Mouse (Mus musculus): ENCODE results near the gene Fbxw10. TPM values are rescaled to one million over a fixed set of nuclear protein-coding genes. Genes with fewer than 3 reads are reported as not detected.

Fbxw10 gene
- total and polyA plus RNA-seq, 3 experiments, result not detected

DNA sequence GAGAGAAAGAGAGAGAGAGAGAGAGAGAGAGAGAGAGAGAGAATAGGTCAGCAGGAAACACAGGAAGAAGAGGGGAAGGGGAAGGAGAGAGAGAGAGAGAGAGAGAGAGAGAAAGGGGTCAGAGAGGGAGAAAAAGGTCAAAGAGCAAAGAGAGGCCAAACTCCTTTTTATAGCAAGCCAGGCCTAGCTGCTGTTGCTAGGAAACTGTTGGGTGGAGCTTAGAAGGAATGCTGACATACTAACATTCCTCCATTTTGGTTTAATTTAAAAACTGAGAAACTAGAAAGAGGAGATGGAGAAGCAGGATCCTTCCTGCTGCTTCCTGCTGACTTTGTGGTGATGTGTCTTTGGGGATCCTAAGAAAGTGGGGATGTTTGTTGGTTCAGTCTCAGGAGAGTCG, 28.8 kb downstream of the Fbxw10 start:
- no peak overlapping the region for H3K9ac ChIP-seq (ENCODE audit: control insufficient read depth, low read depth, low read length, poor library complexity, severe bottlenecking)
- no peaks in the 10 kb centered on the region for H3K9me3 ChIP-seq (replicated peaks; ENCODE audit: insufficient read depth, low read length)
- peaks cover 6% of the 10 kb centered on the region for H3K79me2 ChIP-seq (ENCODE audit: control insufficient read depth, insufficient read depth, low read length, poor library complexity)
- peaks cover 0 to 6% of the 10 kb centered on the region in 2 experiments; a peak in 2 of 4 replicates for H3K36me3 ChIP-seq (ENCODE audit: control insufficient read depth in 1 of 2, insufficient read depth in 2 of 2, low read length in 2 of 2)
- no peak overlapping the region for H3K4me3 ChIP-seq (ENCODE audit: control insufficient read depth in 1 of 2, insufficient read depth in 1 of 2, low read depth in 2 of 2, low read length in 2 of 2)
- DNase-seq (ENCODE audit: low read depth, low spot score), result no peak
- no peak overlapping the region for H3K27ac ChIP-seq (ENCODE audit: control insufficient read depth, low read depth, low read length)
- TF ChIP-seq POLR2AphosphoS2 (IDR thresholded peaks at IDR 0.05; ENCODE audit: low read length) (no peak), NRF1 (IDR thresholded peaks at IDR 0.05; ENCODE audit: insufficient read depth, low read depth, low read length, poor library complexity, severe bottlenecking) (no peak), TBP (IDR thresholded peaks at IDR 0.05; ENCODE audit: low read depth, low read length) (no peak), ETS1 (IDR thresholded peaks at IDR 0.05; ENCODE audit: low read depth, low read length) (no peak), HCFC1 (IDR thresholded peaks at IDR 0.05; ENCODE audit: low read depth, low read length) (no peak), MXI1 (IDR thresholded peaks at IDR 0.05; ENCODE audit: low read depth, low read length) (no peak), UBTF (IDR thresholded peaks at IDR 0.05; ENCODE audit: borderline replicate concordance, insufficient read depth, low read depth, low read length) (no peak), SMC3 (IDR thresholded peaks at IDR 0.05; ENCODE audit: low read depth, low read length) (no peak), SIN3A (IDR thresholded peaks at IDR 0.05; ENCODE audit: low read length) (no peak), MEF2A (IDR thresholded peaks at IDR 0.05; ENCODE audit: extremely low read depth, insufficient replicate concordance, low read depth, low read length, poor library complexity, severe bottlenecking) (no peak)
- peaks cover 0 to 3% of the 10 kb centered on the region in 2 experiments; a peak in 2 of 4 replicates for H3K4me1 ChIP-seq (ENCODE audit: control insufficient read depth in 1 of 2, insufficient read depth in 2 of 2, low read length in 2 of 2)
- H3K27me3 ChIP-seq (ENCODE audit: control insufficient read depth in 1 of 2, insufficient read depth in 2 of 2, low read length in 2 of 2), result peaks cover 5 to 12% of the 10 kb centered on the region in 2 experiments

DNA sequence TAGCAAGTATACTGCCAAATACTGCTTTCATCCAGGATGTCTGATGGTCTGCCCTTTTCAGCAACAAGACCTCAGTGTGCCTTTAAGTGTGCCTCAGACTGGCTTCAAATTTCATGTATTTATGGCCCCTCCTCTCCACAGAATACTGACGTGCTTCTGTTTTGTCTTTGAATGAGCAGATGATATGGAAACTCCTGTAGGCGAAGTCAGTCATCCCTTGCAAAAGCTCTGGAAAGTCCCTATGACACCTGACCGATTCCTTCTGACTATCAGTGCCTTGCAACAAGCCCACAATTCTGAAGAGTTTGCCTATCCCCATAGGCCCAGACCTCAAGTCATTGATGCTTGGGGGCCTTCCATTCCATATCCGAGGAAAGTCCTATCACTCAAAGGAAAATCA, 29.6 kb downstream of the Fbxw10 start:
- DNase-seq (ENCODE audit: low read depth, low spot score), result no peak
- peaks cover 0 to 3% of the 10 kb centered on the region in 2 experiments; a peak in 2 of 4 replicates for H3K4me1 ChIP-seq (ENCODE audit: control insufficient read depth in 1 of 2, insufficient read depth in 2 of 2, low read length in 2 of 2)
- peaks cover 6% of the 10 kb centered on the region for H3K79me2 ChIP-seq (ENCODE audit: control insufficient read depth, insufficient read depth, low read length, poor library complexity)
- H3K36me3 ChIP-seq (ENCODE audit: control insufficient read depth in 1 of 2, insufficient read depth in 2 of 2, low read length in 2 of 2), result peaks cover 0 to 9% of the 10 kb centered on the region in 2 experiments; a peak in 2 of 4 replicates
- no peak for TF ChIP-seq USF1 (IDR thresholded peaks at IDR 0.05; ENCODE audit: low read depth, low read length)
- TF ChIP-seq HCFC1 (IDR thresholded peaks at IDR 0.05; ENCODE audit: low read depth, low read length), result no peak
- no peak for TF ChIP-seq RCOR1 (IDR thresholded peaks at IDR 0.05; ENCODE audit: low read depth, low read length)
- no peak for TF ChIP-seq NELFE (IDR thresholded peaks at IDR 0.05; ENCODE audit: low read depth, low read length)
- no peak for TF ChIP-seq ZNF384 (IDR thresholded peaks at IDR 0.05; ENCODE audit: low read depth, low read length)
- no peak overlapping the region for H3K27ac ChIP-seq (ENCODE audit: control insufficient read depth, low read depth, low read length)
- no peaks in the 10 kb centered on the region for H3K9me3 ChIP-seq (replicated peaks; ENCODE audit: insufficient read depth, low read length)
- no peak overlapping the region for H3K4me3 ChIP-seq (ENCODE audit: control insufficient read depth in 1 of 2, insufficient read depth in 1 of 2, low read depth in 2 of 2, low read length in 2 of 2)
- peaks cover 4 to 12% of the 10 kb centered on the region in 2 experiments for H3K27me3 ChIP-seq (ENCODE audit: control insufficient read depth in 1 of 2, insufficient read depth in 2 of 2, low read length in 2 of 2)
- no peak overlapping the region for H3K9ac ChIP-seq (ENCODE audit: control insufficient read depth, low read depth, low read length, poor library complexity, severe bottlenecking)

DNA sequence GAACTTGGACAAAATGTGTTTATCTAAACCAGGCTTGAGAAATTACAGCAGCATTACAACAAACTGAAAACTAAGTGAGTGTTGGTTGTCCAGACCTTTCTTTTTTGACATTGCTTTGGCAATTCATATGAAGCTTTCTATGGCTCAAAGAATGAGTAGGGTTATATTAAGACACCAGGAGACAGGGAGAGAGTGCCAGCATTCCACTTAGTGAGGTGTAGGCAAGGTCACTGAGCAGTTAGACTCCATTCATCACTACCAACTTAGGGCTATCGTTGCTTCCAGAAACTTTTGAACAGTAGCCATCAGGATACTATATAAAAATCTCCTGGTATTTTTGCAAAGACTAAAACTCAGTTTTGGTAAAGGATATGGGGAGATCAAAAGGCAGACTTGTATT, 30.5 kb downstream of the Fbxw10 start:
- Histone ChIP-seq H3K4me3 (ENCODE audit: control insufficient read depth in 1 of 2, insufficient read depth in 1 of 2, low read depth in 2 of 2, low read length in 2 of 2) (no peak overlapping the region), H3K9me3 (replicated peaks; ENCODE audit: insufficient read depth, low read length) (no peaks in the 10 kb centered on the region), H3K27me3 (ENCODE audit: control insufficient read depth in 1 of 2, insufficient read depth in 2 of 2, low read length in 2 of 2) (peaks cover 2 to 12% of the 10 kb centered on the region in 2 experiments), H3K36me3 (ENCODE audit: control insufficient read depth in 1 of 2, insufficient read depth in 2 of 2, low read length in 2 of 2) (peaks cover 0 to 9% of the 10 kb centered on the region in 2 experiments; a peak in 2 of 4 replicates), H3K4me1 (ENCODE audit: control insufficient read depth in 1 of 2, insufficient read depth in 2 of 2, low read length in 2 of 2) (peaks cover 0 to 3% of the 10 kb centered on the region in 2 experiments; a peak in 2 of 4 replicates), H3K9ac (ENCODE audit: control insufficient read depth, low read depth, low read length, poor library complexity, severe bottlenecking) (no peak overlapping the region), H3K79me2 (ENCODE audit: control insufficient read depth, insufficient read depth, low read length, poor library complexity) (peaks cover 6% of the 10 kb centered on the region), H3K27ac (ENCODE audit: control insufficient read depth, low read depth, low read length) (no peak overlapping the region)
- no peak for DNase-seq (ENCODE audit: low read depth, low spot score)
- TF ChIP-seq NRF1 (IDR thresholded peaks at IDR 0.05; ENCODE audit: insufficient read depth, low read depth, low read length, poor library complexity, severe bottlenecking), result no peak
- no peak for TF ChIP-seq UBTF (IDR thresholded peaks at IDR 0.05; ENCODE audit: borderline replicate concordance, insufficient read depth, low read depth, low read length)
- TF ChIP-seq CHD1 (IDR thresholded peaks at IDR 0.05; ENCODE audit: low read depth, low read length), result no peak
- TF ChIP-seq POLR2A (IDR thresholded peaks at IDR 0.05; ENCODE audit: control insufficient read depth in 1 of 2, insufficient read depth in 1 of 2, low read depth in 1 of 2, low read length in 2 of 2, poor library complexity in 1 of 2), result no peak
- no peak for TF ChIP-seq CHD2 (IDR thresholded peaks at IDR 0.05; ENCODE audit: low read length)
- TF ChIP-seq SIN3A (IDR thresholded peaks at IDR 0.05; ENCODE audit: low read length), result no peak
- no peak for TF ChIP-seq TCF12 (IDR thresholded peaks at IDR 0.05; ENCODE audit: low read depth, low read length)
- no peak for TF ChIP-seq MXI1 (IDR thresholded peaks at IDR 0.05; ENCODE audit: low read depth, low read length)
- TF ChIP-seq POLR2AphosphoS5 (IDR thresholded peaks at IDR 0.05; ENCODE audit: borderline replicate concordance, low read depth, low read length), result no peak
- no peak for TF ChIP-seq MYB (IDR thresholded peaks at IDR 0.05; ENCODE audit: low read depth, low read length)
- TF ChIP-seq MAFK (IDR thresholded peaks at IDR 0.05; ENCODE audit: borderline replicate concordance, low read depth, low read length), result no peak
- TF ChIP-seq MAZ (IDR thresholded peaks at IDR 0.05; ENCODE audit: low read depth, low read length), result no peak
- TF ChIP-seq POLR2AphosphoS2 (IDR thresholded peaks at IDR 0.05; ENCODE audit: low read length), result no peak
- no peak for TF ChIP-seq JUND (IDR thresholded peaks at IDR 0.05; ENCODE audit: low read depth, low read length)
- TF ChIP-seq ETS1 (IDR thresholded peaks at IDR 0.05; ENCODE audit: low read depth, low read length), result no peak
- no peak for TF ChIP-seq ZKSCAN1 (IDR thresholded peaks at IDR 0.05; ENCODE audit: low read depth, low read length)
- no peak for TF ChIP-seq GATA1 (IDR thresholded peaks at IDR 0.05; ENCODE audit: low read depth, low read length)

All from MEL (cell line).